8 mouse cellular contexts compared by ENCODE assay signal in genomic region chr4:82304148-82304871, GRCm38 (mm10).
DNase-seq lines count a peak whose midpoint lies in the region; TF ChIP-seq lines count a peak whose summit lies in the region.

No protein-coding gene starts in this region.

- no peak overlapping the region for H3K4me3 ChIP-seq in olfactory bulb, adult 2 months (ENCODE audit: insufficient read depth, low read depth, low read length)

- no peak for TF ChIP-seq POLR2A in olfactory bulb, adult 2 months (IDR thresholded peaks at IDR 0.05; ENCODE audit: insufficient read depth, low read depth, low read length)

- TF ChIP-seq CTCF in olfactory bulb, adult 2 months (IDR thresholded peaks at IDR 0.05; ENCODE audit: insufficient read depth, low read depth, low read length) = no peak

- no peaks in the 10 kb centered on the region for H3K4me1 ChIP-seq in olfactory bulb, adult 2 months (ENCODE audit: control insufficient read depth, insufficient read depth, low read length)

- WGBS in olfactory bulb, adult 2 months = 43% methylated on average over 17 of the region's 17 CpGs

- H3K27ac ChIP-seq in olfactory bulb, adult 2 months (ENCODE audit: insufficient read depth, low read depth, low read length) = peak overlapping the region; percentile 20; the same call in 1 of the 2 replicates

- peak; percentile 54 for DNase-seq in urinary bladder, postnatal 14 days (ENCODE audit: low spot score)
- no peak for DNase-seq in urinary bladder, postnatal 10 days (ENCODE audit: low spot score)
- DNase-seq in gastrocnemius, postnatal 14 days = peak; percentile 26
- DNase-seq in hindlimb bud, embryonic 11.5 days (ENCODE audit: extremely low spot score, low read depth, low spot score) = peak; percentile 70
- peak; percentile 74 to 84 for DNase-seq in lung, adult 18-20 months
- no peak for DNase-seq in thymus, postnatal 25 days
- DNase-seq in urinary bladder, adult 18-20 months (ENCODE audit: low spot score in 2 of 2) = no peak

- intact Hi-C loops in gastrocnemius, postnatal 14 days (cut with DNase I; ENCODE audit: low total_unique reads) = no loop called here

Comparison
In these comparisons a context has a peak if more than half of its experiments do, and no peak if none do; other contexts are left out.
1. DNase-seq: peak in urinary bladder, postnatal 14 days (single experiment), gastrocnemius, postnatal 14 days (single experiment), hindlimb bud, embryonic 11.5 days (single experiment) and lung, adult 18-20 months (2 of 2); none in urinary bladder, postnatal 10 days (single experiment), thymus, postnatal 25 days (single experiment) and urinary bladder, adult 18-20 months (0 of 2).